Mouse (Mus musculus) monocyte, adult 5-6 weeks (primary cell): Measurements from ENCODE around the gene H2al1e. TPM values are rescaled to one million over a fixed set of nuclear protein-coding genes. Genes with fewer than 3 reads are reported as not detected.

Source experiments
- ATAC-seq: fragments of 153-309, 156-312 bp; replicated peaks from 2 replicates; pipeline ENCODE4 v1.8.0; 2017; ENCODE audit warnings: mild to moderate bottlenecking; ENCODE audit not compliant: low TSS enrichment, insufficient number of reproducible peaks, severe bottlenecking, poor library complexity, low FRiP score
- total RNA-seq: library from RNA; stranded (forward); fragments of 200-1000, 200-491, 200-594 nt; gene quantifications from 3 replicates; pipeline ENCODE4 v1.2.3, GENCODE M21; 2017

H2al1e gene
- total RNA-seq, 1 experiment from 2014 or later: not detected

DNA sequence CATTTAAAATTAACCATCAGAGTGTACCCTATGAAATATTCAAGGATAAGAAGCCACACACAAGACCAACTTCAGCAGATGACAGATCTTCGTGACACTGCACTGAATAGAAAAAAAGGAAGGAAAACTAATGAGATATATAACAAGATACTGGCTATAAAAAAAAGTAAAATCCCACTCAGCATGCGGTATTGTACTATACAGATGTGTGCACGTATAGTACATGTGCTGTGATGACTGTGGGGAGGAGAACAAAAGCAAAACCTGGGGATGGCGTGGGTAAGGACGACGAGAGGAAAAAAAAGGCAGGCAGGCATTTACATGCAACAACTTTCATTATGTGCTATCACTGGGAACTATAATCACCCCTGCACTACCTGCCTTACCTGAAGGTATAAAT is 49.1 kb downstream of the H2al1e start:
- ATAC-seq: no peak

- ATAC-seq: no peak
Measured at GRCm38 (mm10) chrX:11361261-11361660, 49.5 kb downstream of the H2al1e start.

Other genes starting within 250 kb of the H2al1e start
- gene H2al1a, start 12.7 kb upstream of the H2al1e start, total RNA-seq: not detected in 3 replicates
- gene H2al1b, start 9.5 kb upstream of the H2al1e start, total RNA-seq: not detected in 3 replicates
- gene H2al1c, start 6.3 kb upstream of the H2al1e start, total RNA-seq: not detected in 3 replicates
- gene H2al1d, start 3.1 kb upstream of the H2al1e start, total RNA-seq: not detected in 3 replicates
- not detected in 3 replicates for gene H2al1f, start 3.2 kb downstream of the H2al1e start, total RNA-seq
- gene H2al1g, start 6.3 kb downstream of the H2al1e start, total RNA-seq: not detected in 3 replicates
- not detected in 3 replicates for gene H2al1h, start 9.6 kb downstream of the H2al1e start, total RNA-seq
- gene H2al1i, start 12.7 kb downstream of the H2al1e start, total RNA-seq: not detected in 3 replicates
- not detected in 3 replicates for gene H2al1j, start 15.9 kb downstream of the H2al1e start, total RNA-seq